Mouse (Mus musculus) midbrain, postnatal 0 days (tissue): ENCODE results near the gene Slc25a21. TPM values are rescaled to one million over a fixed set of nuclear protein-coding genes. Genes with fewer than 3 reads are reported as not detected.

ENCODE experiments used
- ATAC-seq: fragments of 200-750 bp; cut with Nextera tagmentation; 2 replicates; pipeline ENCODE4 v1.8.0; 2017; ENCODE audit warnings: moderate number of reproducible peaks, mild to moderate bottlenecking, moderate TSS enrichment, moderate library complexity; ENCODE audit not compliant: low FRiP score
- DNase-seq: peaks from one replicate; pipeline ENCODE4 v3.0.0-alpha.2; 2015; ENCODE audit warnings: low spot score
- H3K27ac ChIP-seq: fragments of 300-500 bp; sonication (generic); 2 replicates; pipeline ENCODE4 v1.5.1; 2014; ENCODE audit warnings: low read depth, mild to moderate bottlenecking, low read length, mixed read lengths
- H3K27me3 ChIP-seq: fragments of 300-500 bp; sonication (generic); 2 replicates; pipeline ENCODE4 v1.6.1; 2014; ENCODE audit warnings: low read length, control low read depth, mixed read lengths; ENCODE audit not compliant: insufficient read depth
- H3K36me3 ChIP-seq: fragments of 300-500 bp; sonication (generic); 2 replicates; pipeline ENCODE4 v1.6.1; 2014; ENCODE audit warnings: low read length, control low read depth, mixed read lengths; ENCODE audit not compliant: insufficient read depth
- H3K4me1 ChIP-seq: fragments of 300-500 bp; sonication (generic); 2 replicates; pipeline ENCODE4 v1.6.1; 2014; ENCODE audit warnings: mild to moderate bottlenecking, control low read depth, antibody characterized with exemption, low read length, mixed read lengths; ENCODE audit not compliant: insufficient read depth
- H3K4me2 ChIP-seq: fragments of 300-500 bp; sonication (generic); 2 replicates; pipeline ENCODE4 v1.6.1; 2014; ENCODE audit warnings: low read depth, mild to moderate bottlenecking, low read length, mixed read lengths; ENCODE audit not compliant: poor library complexity, severe bottlenecking
- H3K4me3 ChIP-seq: fragments of 300-500 bp; sonication (generic); 2 replicates; pipeline ENCODE4 v1.5.1; 2014; ENCODE audit warnings: low read depth, mild to moderate bottlenecking, low read length, moderate library complexity
- H3K9ac ChIP-seq: fragments of 300-500 bp; sonication (generic); replicated peaks from 2 replicates; pipeline ENCODE4 v1.6.1; 2014; ENCODE audit warnings: mild to moderate bottlenecking, low read length, moderate library complexity, mixed read lengths; ENCODE audit not compliant: poor library complexity, severe bottlenecking
- H3K9me3 ChIP-seq: fragments of 300-500 bp; sonication (generic); 2 replicates; pipeline ENCODE4 v1.6.1; 2016; ENCODE audit warnings: low read length, control low read depth
- CTCF ChIP-seq: IDR thresholded peaks from 2 replicates; pipeline ENCODE4 v1.5.1; 2016; ENCODE audit warnings: antibody characterized with exemption, mild to moderate bottlenecking
- WGBS: fragments of 180-500 bp; shearing (Covaris S2); extraction: QIAGEN DNeasy Blood & Tissue Kit; methylation state at CpG from one replicate; pipeline ENCODE4 v1.1.7; 2014; 5-methylcytosine and 5-hydroxymethylcytosine counted together
- polyA plus RNA-seq: library from polyadenylated mRNA; unstranded; fragments of >200 nt; fragmentation: Nextera tagmentation; extraction: Ambion mirVana; gene quantifications from 2 replicates; pipeline ENCODE4 v1.2.1, GENCODE M21; 2015
- total RNA-seq: library from RNA; depleted of rRNA; stranded (reverse); fragments of >200 nt; gene quantifications from 2 replicates; pipeline ENCODE4 v1.2.3, GENCODE M21; 2014

Slc25a21 gene
- total and polyA plus RNA-seq, 2 experiments from 2014 or later = 0.11 TPM; not detected in 1

GRCm38 (mm10) chr12:56696174-56697010, 500.9 kb downstream of the Slc25a21 start:
- H3K4me1 ChIP-seq = 0 out of 2 replicates have a peak, but pooled peaks cover 4% of the 10 kb centered on the region
- peak overlapping the region; percentile 9; the same call in 1 of the 2 replicates for H3K4me3 ChIP-seq
- H3K4me2 ChIP-seq = peak overlapping the region; percentile 9; the same call in 1 of the 2 replicates
- no peak for ATAC-seq
- peaks cover 96% of the 10 kb centered on the region for H3K27me3 ChIP-seq
- H3K27ac ChIP-seq = no peak overlapping the region
- TF ChIP-seq CTCF = no peak
- H3K36me3 ChIP-seq = no peaks in the 10 kb centered on the region
- no peaks in the 10 kb centered on the region for H3K9me3 ChIP-seq
- WGBS = under 1% methylated on average over 57 of the region's 57 CpGs
- DNase-seq = no peak
- H3K9ac ChIP-seq = no peak overlapping the region

- 0% methylated on average over 39 of the region's 41 CpGs for WGBS
- DNase-seq = peak; percentile 58
Observed at GRCm38 (mm10) chr12:56695358-56696173, 501.7 kb downstream of the Slc25a21 start.

GRCm38 (mm10) chr12:56694936-56695335, 502.3 kb downstream of the Slc25a21 start:
- H3K4me3 ChIP-seq = no peak overlapping the region

More at GRCm38 (mm10) chr12:56695358-56696173, 501.7 kb downstream of the Slc25a21 start:
- ATAC-seq = peak; percentile 68
- Histone ChIP-seq H3K27me3 (peaks cover 93% of the 10 kb centered on the region), H3K9ac (no peak overlapping the region), H3K4me2 (0 out of 2 replicates have a peak overlapping the region, but pooled peaks have one; percentile 18), H3K4me3 (no peak overlapping the region), H3K27ac (no peak overlapping the region), H3K4me1 (0 out of 2 replicates have a peak, but pooled peaks cover 4% of the 10 kb centered on the region), H3K36me3 (no peaks in the 10 kb centered on the region), H3K9me3 (no peaks in the 10 kb centered on the region)
- no peak for TF ChIP-seq CTCF

GRCm38 (mm10) chr12:56694361-56694760, 502.9 kb downstream of the Slc25a21 start:
- H3K4me3 ChIP-seq = no peak overlapping the region
- no peaks in the 10 kb centered on the region for H3K36me3 ChIP-seq
- H3K9me3 ChIP-seq = no peaks in the 10 kb centered on the region
- no peak overlapping the region for H3K9ac ChIP-seq
- no peak overlapping the region for H3K4me2 ChIP-seq
- TF ChIP-seq CTCF = no peak
- 0 out of 2 replicates have a peak, but pooled peaks cover 4% of the 10 kb centered on the region for H3K4me1 ChIP-seq
- WGBS = 4% methylated on average over 14 of the region's 14 CpGs
- H3K27ac ChIP-seq = no peak overlapping the region
- ATAC-seq = no peak
- DNase-seq = no peak
- H3K27me3 ChIP-seq = peaks cover 92% of the 10 kb centered on the region

More at GRCm38 (mm10) chr12:56694936-56695335, 502.3 kb downstream of the Slc25a21 start:
- Histone ChIP-seq H3K27me3 (peaks cover 92% of the 10 kb centered on the region), H3K9ac (no peak overlapping the region), H3K27ac (no peak overlapping the region), H3K9me3 (no peaks in the 10 kb centered on the region), H3K4me1 (0 out of 2 replicates have a peak, but pooled peaks cover 4% of the 10 kb centered on the region), H3K4me2 (no peak overlapping the region), H3K36me3 (no peaks in the 10 kb centered on the region)
- DNase-seq = no peak
- no peak for ATAC-seq
- no peak for TF ChIP-seq CTCF
- under 1% methylated on average over 11 of the region's 11 CpGs for WGBS

- Histone ChIP-seq H3K4me2 (no peak overlapping the region), H3K9ac (no peak overlapping the region), H3K27me3 (peaks cover 95% of the 10 kb centered on the region), H3K9me3 (no peaks in the 10 kb centered on the region), H3K36me3 (no peaks in the 10 kb centered on the region), H3K27ac (no peak overlapping the region), H3K4me1 (0 out of 2 replicates have a peak, but pooled peaks cover 4% of the 10 kb centered on the region), H3K4me3 (no peak overlapping the region)
- TF ChIP-seq CTCF = no peak
- DNase-seq = no peak
- ATAC-seq = no peak
- WGBS = 6% methylated on average over 14 of the region's 14 CpGs
Observed at GRCm38 (mm10) chr12:56693411-56694098, 503.7 kb downstream of the Slc25a21 start.
